In genomic region chr15:102324654-102325473, GRCm38 (mm10) we compare ENCODE assay signal across 10 mouse cellular contexts. TPM values are rescaled to one million over a fixed set of nuclear protein-coding genes. Genes with fewer than 3 reads are reported as not detected.
DNase-seq lines count a peak whose midpoint lies in the region; ATAC-seq and TF ChIP-seq lines count a peak whose summit lies in the region.
"Had no signal": no experiment of that assay in that cellular context is flagged by ENCODE, and none has a peak within 500 bp of the region (broad histone marks: within the 10 kb centered on the region; RNA-seq: fewer than 3 reads in every experiment).

No protein-coding gene starts in this region.

- DNase-seq in spleen, postnatal 14 days (ENCODE audit: low spot score in 2 of 2), result no peak
- no peak for DNase-seq in frontal cortex, postnatal 36 days (ENCODE audit: low spot score in 2 of 2)
- no peak for DNase-seq in frontal cortex, postnatal 14 days (ENCODE audit: low spot score in 2 of 2)

- no peak overlapping the region for H3K27ac ChIP-seq in heart, embryonic 16.5 days (ENCODE audit: low read length)
- H3K27ac ChIP-seq in limb, embryonic 13.5 days, result no peak overlapping the region

- peaks cover 67% of the 10 kb centered on the region for H3K36me3 ChIP-seq in erythroblast, embryonic 14.5 days (ENCODE audit: control insufficient read depth)
- H3K36me3 ChIP-seq in C2C12 (ENCODE audit: control insufficient read depth, insufficient read depth), result peaks cover 66% of the 10 kb centered on the region
- peaks cover 39% of the 10 kb centered on the region for H3K36me3 ChIP-seq in heart, embryonic 16.5 days (ENCODE audit: control insufficient read depth, insufficient read depth)
- peaks cover 62% of the 10 kb centered on the region for H3K36me3 ChIP-seq in limb, embryonic 13.5 days

- 77% methylated on average over 12 of the region's 12 CpGs for WGBS in heart, embryonic 16.5 days
- WGBS in limb, embryonic 13.5 days, result 76% methylated on average over 12 of the region's 12 CpGs

- no peak for ATAC-seq in erythroblast, adult 5-6 weeks (replicated peaks; ENCODE audit: low FRiP score, poor library complexity, severe bottlenecking)
- ATAC-seq in heart, embryonic 16.5 days (replicated peaks; ENCODE audit: extremely low read depth, insufficient read depth, low FRiP score), result no peak
- ATAC-seq in limb, embryonic 13.5 days (ENCODE audit: low FRiP score, low read depth), result no peak
- ATAC-seq: Patski had no signal

- H3K9ac ChIP-seq in heart, embryonic 16.5 days (ENCODE audit: low read length), result no peak overlapping the region
- H3K9ac ChIP-seq in limb, embryonic 13.5 days, result no peak overlapping the region

- H3K27me3 ChIP-seq in erythroblast, embryonic 14.5 days (ENCODE audit: control insufficient read depth), result no peaks in the 10 kb centered on the region
- H3K27me3 ChIP-seq in C2C12 (ENCODE audit: control insufficient read depth, insufficient read depth, insufficient read length), result no peaks in the 10 kb centered on the region
- no peaks in the 10 kb centered on the region for H3K27me3 ChIP-seq in heart, embryonic 16.5 days (ENCODE audit: control insufficient read depth, insufficient read depth, low read length)
- H3K27me3 ChIP-seq in limb, embryonic 13.5 days, result no peaks in the 10 kb centered on the region
- H3K27me3 ChIP-seq: heart, embryonic 15.5 days; Patski had no signal

- H3K4me2 ChIP-seq in heart, embryonic 16.5 days (ENCODE audit: low read depth, low read length), result peak overlapping the region; percentile 37
- H3K4me2 ChIP-seq in limb, embryonic 13.5 days (replicated peaks), result peak overlapping the region; percentile 86

- TF ChIP-seq CTCF in C2C12 (IDR thresholded peaks at IDR 0.05; ENCODE audit: control insufficient read depth, insufficient read depth, insufficient read length), result no peak

- H3K79me2 ChIP-seq in C2C12 (ENCODE audit: control insufficient read depth, insufficient read depth), result peaks cover 26% of the 10 kb centered on the region

- peaks cover 18% of the 10 kb centered on the region for H3K4me1 ChIP-seq in erythroblast, embryonic 14.5 days (ENCODE audit: control insufficient read depth)
- H3K4me1 ChIP-seq in heart, embryonic 16.5 days (ENCODE audit: control insufficient read depth, insufficient read depth, low read length), result peaks cover 11% of the 10 kb centered on the region
- peaks cover 10% of the 10 kb centered on the region for H3K4me1 ChIP-seq in limb, embryonic 13.5 days

- no peak overlapping the region for H3ac ChIP-seq in C2C12 (ENCODE audit: control insufficient read depth, insufficient read length, low read depth)

- no peaks in the 10 kb centered on the region for H3K9me3 ChIP-seq in erythroblast, embryonic 14.5 days (ENCODE audit: control insufficient read depth, low read length)
- no peaks in the 10 kb centered on the region for H3K9me3 ChIP-seq in heart, embryonic 16.5 days (replicated peaks; ENCODE audit: control insufficient read depth, low read length)
- H3K9me3 ChIP-seq in limb, embryonic 13.5 days, result no peaks in the 10 kb centered on the region
- H3K9me3 ChIP-seq: heart, embryonic 15.5 days had no signal

- H3K4me3 ChIP-seq in erythroblast, embryonic 14.5 days (replicated peaks), result peak overlapping the region; percentile 75
- peak overlapping the region; percentile 7 for H3K4me3 ChIP-seq in C2C12 (ENCODE audit: insufficient read depth, poor library complexity, severe bottlenecking)
- no peak overlapping the region for H3K4me3 ChIP-seq in heart, embryonic 16.5 days (ENCODE audit: low read length)
- peak overlapping the region; percentile 64; the same call in 1 of the 2 replicates for H3K4me3 ChIP-seq in limb, embryonic 13.5 days

- peaks cover 11% of the 10 kb centered on the region for H3K79me3 ChIP-seq in C2C12 (ENCODE audit: low read depth)

TF ChIP-seq in C2C12, 6 proteins besides CTCF, POLR2A, EP300 and RAD21:
- TF ChIP-seq CEBPB (IDR thresholded peaks at IDR 0.05; ENCODE audit: low read depth) (no peak), MAX (IDR thresholded peaks at IDR 0.05) (no peak), MYOG (IDR thresholded peaks at IDR 0.05; ENCODE audit: control insufficient read depth, extremely low read depth, insufficient read length) (no peak), MYOD1 (IDR thresholded peaks at IDR 0.05; ENCODE audit: control insufficient read depth, insufficient read length, low read depth) (no peak), FOSL1 (IDR thresholded peaks at IDR 0.05; ENCODE audit: insufficient read depth, low read length, poor library complexity, severe bottlenecking) (no peak), USF1 (IDR thresholded peaks at IDR 0.05; ENCODE audit: low read depth) (no peak)

RNA-seq across cellular contexts. Expression of gene Pfdn5, which starts 1.1 kb away (rescaled TPM):
- 1.2 and 3.3 TPM in 2 replicates for polyA plus RNA-seq in erythroblast, embryonic 14.5 days (2012)
- 71.1 and 131 TPM in 2 replicates for total RNA-seq in erythroblast, adult 5-6 weeks (2015; ENCODE audit: low replicate concordance)
- 120 and 128 TPM in 2 replicates for total RNA-seq in erythroblast, adult 5-6 weeks (2017; ENCODE audit: low replicate concordance)
- 378 TPM for polyA plus RNA-seq in C2C12 (2012; fragmentation: generic; extraction: Trizol)
- 274 and 277 TPM in 2 replicates for polyA plus RNA-seq in heart, embryonic 16.5 days (2015; fragmentation: Nextera tagmentation; extraction: Ambion mirVana)
- 431 and 451 TPM in 2 replicates for polyA plus RNA-seq in limb, embryonic 13.5 days (2015; fragmentation: Nextera tagmentation; extraction: Ambion mirVana)

RNA-seq across cellular contexts. Expression of gene Myg1, which starts 6.6 kb away (rescaled TPM):
- polyA plus RNA-seq in erythroblast, embryonic 14.5 days (2012), result 6.4 and 8.0 TPM in 2 replicates
- 9.4 and 10.0 TPM in 2 replicates for total RNA-seq in erythroblast, adult 5-6 weeks (2015; ENCODE audit: low replicate concordance)
- 14.3 and 14.9 TPM in 2 replicates for total RNA-seq in erythroblast, adult 5-6 weeks (2017; ENCODE audit: low replicate concordance)
- 152 TPM for polyA plus RNA-seq in C2C12 (2012; fragmentation: generic; extraction: Trizol)
- polyA plus RNA-seq in heart, embryonic 16.5 days (2015; fragmentation: Nextera tagmentation; extraction: Ambion mirVana), result 56.6 and 67.9 TPM in 2 replicates
- 110 and 116 TPM in 2 replicates for polyA plus RNA-seq in limb, embryonic 13.5 days (2015; fragmentation: Nextera tagmentation; extraction: Ambion mirVana)

RNA-seq across cellular contexts. Expression of gene Aaas, which starts 25.7 kb away (rescaled TPM):
- polyA plus RNA-seq in erythroblast, embryonic 14.5 days (2012), result 13.7 and 18.1 TPM in 2 replicates
- total RNA-seq in erythroblast, adult 5-6 weeks (2015; ENCODE audit: low replicate concordance), result 30.3 and 60.7 TPM in 2 replicates
- 11.7 and 49.7 TPM in 2 replicates for total RNA-seq in erythroblast, adult 5-6 weeks (2017; ENCODE audit: low replicate concordance)
- polyA plus RNA-seq in C2C12 (2012; fragmentation: generic; extraction: Trizol), result 217 TPM
- 49.3 and 55.6 TPM in 2 replicates for polyA plus RNA-seq in heart, embryonic 16.5 days (2015; fragmentation: Nextera tagmentation; extraction: Ambion mirVana)
- polyA plus RNA-seq in limb, embryonic 13.5 days (2015; fragmentation: Nextera tagmentation; extraction: Ambion mirVana), result 75.9 and 76.6 TPM in 2 replicates

RNA-seq across cellular contexts. Expression of gene Espl1, which starts 28.8 kb away (rescaled TPM):
- polyA plus RNA-seq in erythroblast, embryonic 14.5 days (2012), result 12.0 and 15.2 TPM in 2 replicates
- total RNA-seq in erythroblast, adult 5-6 weeks (2015; ENCODE audit: low replicate concordance), result 4.8 and 10.9 TPM in 2 replicates
- total RNA-seq in erythroblast, adult 5-6 weeks (2017; ENCODE audit: low replicate concordance), result 29.3 and 37.1 TPM in 2 replicates
- polyA plus RNA-seq in C2C12 (2012; fragmentation: generic; extraction: Trizol), result 47.0 TPM
- 18.2 and 21.1 TPM in 2 replicates for polyA plus RNA-seq in heart, embryonic 16.5 days (2015; fragmentation: Nextera tagmentation; extraction: Ambion mirVana)
- 23.7 and 32.2 TPM in 2 replicates for polyA plus RNA-seq in limb, embryonic 13.5 days (2015; fragmentation: Nextera tagmentation; extraction: Ambion mirVana)

RNA-seq across cellular contexts. Expression of gene Sp7, which starts 42.1 kb away (rescaled TPM):
- not detected in 2 replicates for polyA plus RNA-seq in erythroblast, embryonic 14.5 days (2012)
- total RNA-seq in erythroblast, adult 5-6 weeks (2015; ENCODE audit: low replicate concordance), result not detected in 2 replicates
- not detected in 2 replicates for total RNA-seq in erythroblast, adult 5-6 weeks (2017; ENCODE audit: low replicate concordance)
- 10.8 TPM for polyA plus RNA-seq in C2C12 (2012; fragmentation: generic; extraction: Trizol)
- polyA plus RNA-seq in heart, embryonic 16.5 days (2015; fragmentation: Nextera tagmentation; extraction: Ambion mirVana), result 0.11 and 0.20 TPM in 2 replicates
- polyA plus RNA-seq in limb, embryonic 13.5 days (2015; fragmentation: Nextera tagmentation; extraction: Ambion mirVana), result 6.0 and 7.4 TPM in 2 replicates
- polyA plus RNA-seq: Patski had no signal

Comparison
In these comparisons a context has a peak if more than half of its experiments do, and no peak if none do; other contexts are left out.
1. RNA of gene Pfdn5, which starts 1.1 kb away (polyA plus RNA-seq): 431 to 451 TPM in limb, embryonic 13.5 days, 378 TPM in C2C12 (single experiment) and 274 to 277 TPM in heart, embryonic 16.5 days; 1.2 to 3.3 TPM in erythroblast, embryonic 14.5 days; every median in the first group is over 10 times any median in the second.